Mouse (Mus musculus): ENCODE data around the gene Fabp1.

The Fabp1 gene

GRCm38 (mm10) chr6:71211917-71212316, 12.3 kb downstream of the Fabp1 start:
- DNase-seq (ENCODE audit: low spot score), result no peak

DNA sequence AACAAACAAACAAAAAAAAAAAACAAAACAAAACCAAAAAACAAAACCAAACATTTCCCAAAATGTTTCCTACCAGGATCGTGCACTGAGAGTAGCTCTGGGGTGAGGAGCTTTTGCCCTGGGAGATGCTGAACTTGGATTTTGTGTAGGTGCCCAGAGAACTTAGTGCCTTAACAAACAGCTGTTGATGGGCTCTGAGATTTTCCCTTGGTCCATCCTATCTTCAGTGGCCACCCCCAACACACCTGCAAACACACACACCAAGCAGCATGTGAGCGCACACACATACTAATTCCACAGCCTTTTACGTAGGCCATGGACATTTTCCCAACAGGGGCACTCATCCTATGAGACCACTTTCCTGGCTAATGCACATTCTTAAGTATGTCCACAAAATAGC, 12.8 kb downstream of the Fabp1 start:
- DNase-seq (ENCODE audit: low spot score), result no peak

DNA sequence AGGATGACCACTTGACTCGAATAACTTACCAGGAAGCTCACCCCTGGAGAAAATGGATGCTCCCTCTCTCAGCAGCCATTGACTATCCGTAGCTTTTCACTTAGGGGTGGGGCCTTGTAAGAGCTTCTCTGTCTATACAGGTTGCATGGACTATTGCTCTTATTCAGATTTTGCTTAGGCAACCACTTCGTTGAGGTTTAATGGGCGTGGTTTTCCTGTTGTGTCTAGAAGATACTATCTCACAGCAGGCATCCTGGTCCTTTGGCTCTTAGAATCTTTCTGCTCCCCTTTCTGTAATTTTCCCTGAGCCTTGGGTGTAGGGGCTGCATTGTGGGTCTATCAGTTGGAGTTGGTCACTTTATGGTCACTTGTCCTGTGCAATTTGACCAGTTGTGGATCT, 21.9 kb downstream of the Fabp1 start:
- no peak for DNase-seq (ENCODE audit: low spot score)

DNA sequence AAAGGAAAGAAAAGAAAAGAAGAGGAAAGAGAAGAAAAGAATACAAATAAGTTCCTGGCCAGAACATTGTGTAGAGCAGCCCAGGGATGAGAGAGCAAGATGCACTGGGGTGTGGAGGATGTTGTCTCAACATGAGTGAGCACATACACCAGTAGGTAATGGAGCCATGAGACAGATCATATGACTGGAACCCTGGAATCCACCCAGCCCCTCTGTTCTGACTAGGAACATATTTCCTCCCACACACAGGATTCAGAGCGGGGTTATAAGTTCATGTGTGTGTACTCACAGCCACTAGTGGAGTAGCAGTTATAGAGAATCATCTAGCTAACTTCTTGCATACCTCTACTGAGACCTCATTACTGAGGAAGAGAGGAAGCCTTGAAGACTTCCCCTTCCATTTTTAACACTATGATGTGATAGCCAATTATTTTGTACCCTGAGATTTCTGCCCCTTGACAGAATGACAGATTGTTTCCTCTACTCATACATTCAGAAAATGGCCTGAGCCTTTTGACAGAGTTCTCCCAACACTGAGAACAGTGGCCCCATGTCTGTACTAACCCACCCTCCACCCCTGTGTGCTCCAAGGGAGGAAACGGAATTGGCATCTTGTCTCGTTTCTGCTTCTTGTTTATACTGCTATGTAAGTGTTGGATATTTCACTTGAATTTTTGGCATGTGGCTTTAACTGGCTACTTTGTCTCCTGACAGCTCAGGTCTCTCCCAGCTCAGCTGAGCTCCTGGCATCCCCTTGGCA, 24.7 kb downstream of the Fabp1 start:
- DNase-seq (ENCODE audit: low spot score), result no peak

- DNase-seq (ENCODE audit: low spot score), result no peak
Measured at GRCm38 (mm10) chr6:71226544-71226943, 26.9 kb downstream of the Fabp1 start.

DNA sequence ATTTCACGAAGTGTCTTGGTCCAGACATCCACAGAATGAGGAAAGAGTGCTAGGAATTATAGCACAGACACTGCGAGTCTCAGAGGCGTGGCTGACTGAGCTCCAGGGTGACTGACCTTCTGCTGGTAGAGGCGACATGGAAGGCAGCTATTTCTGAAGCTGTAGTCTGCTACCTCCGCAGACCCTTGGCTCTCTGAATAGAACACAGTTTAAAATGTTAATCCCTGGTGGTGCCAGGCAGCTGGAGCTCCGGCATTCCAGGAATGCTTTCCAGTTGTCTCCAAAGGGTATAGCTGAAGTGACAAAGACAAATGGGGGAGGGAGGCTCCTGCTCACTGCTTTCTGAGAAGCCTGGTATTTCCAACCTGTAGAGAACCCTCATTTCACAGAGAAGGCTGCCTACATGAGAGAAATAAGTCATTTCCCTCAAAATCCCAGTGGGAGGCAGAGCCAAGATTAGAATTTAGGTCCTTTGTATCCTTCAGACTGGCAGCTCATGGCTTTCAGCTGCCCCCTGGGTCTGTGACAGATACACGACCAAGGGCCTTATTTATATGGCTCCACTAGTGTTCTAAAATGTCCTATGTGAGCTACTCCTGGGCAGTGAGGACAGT, 27.6 kb downstream of the Fabp1 start:
- DNase-seq (ENCODE audit: low spot score), result no peak

DNA sequence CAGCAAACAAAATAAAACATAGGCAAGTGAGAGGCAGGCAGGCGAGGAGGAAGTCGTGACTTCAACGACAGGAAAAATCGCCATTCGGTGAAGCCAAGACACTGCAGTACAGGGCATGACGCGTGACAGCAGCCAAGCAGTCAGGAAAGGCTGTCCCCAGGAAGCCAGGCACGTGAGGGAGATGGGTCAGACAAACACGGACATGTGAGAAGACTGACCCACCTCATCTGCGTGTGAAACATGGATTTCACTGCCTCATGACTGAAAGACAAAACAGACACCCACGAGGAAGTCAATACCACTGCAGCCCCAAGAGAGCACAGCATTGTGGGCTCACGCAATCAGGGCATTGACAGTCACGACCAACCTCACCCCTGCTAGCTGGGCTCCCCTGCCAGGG, 35.5 kb downstream of the Fabp1 start:
- no peak for DNase-seq (ENCODE audit: low spot score)

GRCm38 (mm10) chr6:71235944-71236343, 36.3 kb downstream of the Fabp1 start:
- DNase-seq (ENCODE audit: low spot score), result no peak

- no peak for DNase-seq (ENCODE audit: low spot score)
Measured at GRCm38 (mm10) chr6:71236506-71236905, 36.9 kb downstream of the Fabp1 start.

- DNase-seq (ENCODE audit: low spot score), result no peak
Measured at GRCm38 (mm10) chr6:71237031-71237431, 37.4 kb downstream of the Fabp1 start.

DNA sequence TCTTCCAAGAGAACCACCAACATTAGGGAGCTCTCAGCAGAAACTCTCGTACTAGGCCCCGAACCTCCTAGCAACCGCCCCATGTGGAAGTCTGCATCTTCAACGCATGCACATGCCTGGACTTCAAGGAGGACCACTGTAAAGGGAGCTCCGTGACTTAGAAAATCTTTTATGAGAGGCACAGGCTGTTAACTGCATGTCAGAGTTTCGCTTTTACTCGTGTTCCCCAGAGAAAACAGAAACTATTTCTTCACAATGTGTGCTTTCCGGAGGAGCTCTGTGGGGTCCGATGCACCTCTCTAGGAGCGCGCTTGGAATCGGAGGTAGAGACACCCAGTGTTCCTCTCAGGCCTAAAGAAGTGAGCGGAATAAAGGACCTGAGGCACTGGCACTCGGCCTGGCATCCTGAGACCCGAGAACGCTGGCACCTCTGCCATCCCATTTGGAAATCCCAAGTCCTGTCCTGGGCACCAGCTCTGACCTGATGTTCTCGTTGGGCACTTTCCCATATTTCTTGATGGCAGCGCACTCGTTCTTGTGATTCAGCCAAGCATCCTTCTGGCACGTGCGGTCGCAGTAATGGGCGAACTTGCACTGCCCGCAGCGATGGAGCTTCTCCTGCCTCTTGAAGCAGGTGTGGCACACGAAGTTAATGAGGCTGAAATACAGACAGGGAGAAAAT, 39.6 kb downstream of the Fabp1 start:
- no peak for DNase-seq (ENCODE audit: low spot score)

GRCm38 (mm10) chr6:71240831-71241230, 41.2 kb downstream of the Fabp1 start:
- no peak for DNase-seq (ENCODE audit: low spot score)

DNA sequence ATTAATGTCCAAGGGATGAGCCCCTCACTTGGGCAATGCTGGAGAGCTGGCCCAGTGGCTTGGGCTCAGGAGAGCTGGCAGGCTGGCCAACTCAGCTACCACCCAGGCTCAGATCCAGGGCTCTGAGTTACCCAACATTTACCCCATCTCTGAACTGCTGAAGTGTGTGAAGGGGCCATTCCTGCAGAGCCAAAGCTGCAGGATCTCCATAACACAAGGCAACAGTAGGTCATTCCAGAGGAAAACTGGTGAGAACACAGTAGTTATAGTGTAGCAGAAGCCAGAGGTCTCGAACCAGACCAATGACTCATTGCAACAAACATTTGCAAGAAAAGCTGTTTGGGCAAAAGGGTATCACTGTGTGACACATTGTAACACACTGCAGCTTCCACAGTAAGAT, 43.2 kb downstream of the Fabp1 start:
- DNase-seq (ENCODE audit: low spot score), result no peak

- no peak for DNase-seq (ENCODE audit: low spot score)
Measured at GRCm38 (mm10) chr6:71243258-71243657, 43.6 kb downstream of the Fabp1 start.

DNA sequence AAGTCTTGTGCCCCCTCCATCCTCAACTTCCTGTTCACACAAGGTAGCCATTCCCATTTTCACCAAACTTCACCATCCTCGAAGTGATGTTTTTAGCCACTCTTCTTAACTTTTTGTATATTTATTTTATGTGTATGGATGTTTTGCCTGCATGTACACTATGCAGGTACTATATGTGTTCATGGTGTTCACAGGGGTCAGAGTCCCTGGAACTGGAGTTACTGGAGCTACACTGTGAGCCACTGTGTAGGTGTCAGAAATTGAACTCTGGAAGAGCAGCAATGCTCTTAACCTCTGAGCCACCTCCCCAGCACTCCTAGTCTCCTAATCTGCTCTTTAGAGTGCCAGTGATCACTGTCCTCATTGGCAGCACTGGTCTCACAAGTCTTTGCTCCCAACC, 48.8 kb downstream of the Fabp1 start:
- DNase-seq (ENCODE audit: low spot score), result no peak

DNA sequence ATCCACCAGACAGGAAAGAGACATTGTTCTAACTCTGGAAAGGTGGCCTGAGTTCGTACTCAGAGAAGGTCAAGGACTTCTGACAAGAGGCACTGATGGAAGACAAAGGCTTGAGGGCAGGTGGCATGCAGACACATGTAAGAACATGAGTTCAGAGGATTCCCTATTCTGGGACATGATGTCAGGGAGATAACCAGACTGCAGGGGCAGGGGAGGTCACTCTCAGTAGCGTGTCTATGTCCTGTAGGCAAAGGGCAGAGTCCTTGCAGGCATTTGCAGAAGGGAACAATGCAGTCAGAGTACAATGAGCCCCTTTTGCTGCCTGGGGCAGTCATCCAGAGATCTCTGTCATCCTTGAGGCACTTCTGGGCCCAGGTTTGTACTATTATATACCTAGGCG, 50.0 kb downstream of the Fabp1 start:
- DNase-seq (ENCODE audit: low spot score), result no peak

- no peak for DNase-seq (ENCODE audit: low spot score)
Measured at GRCm38 (mm10) chr6:71250951-71251350, 51.3 kb downstream of the Fabp1 start.

DNA sequence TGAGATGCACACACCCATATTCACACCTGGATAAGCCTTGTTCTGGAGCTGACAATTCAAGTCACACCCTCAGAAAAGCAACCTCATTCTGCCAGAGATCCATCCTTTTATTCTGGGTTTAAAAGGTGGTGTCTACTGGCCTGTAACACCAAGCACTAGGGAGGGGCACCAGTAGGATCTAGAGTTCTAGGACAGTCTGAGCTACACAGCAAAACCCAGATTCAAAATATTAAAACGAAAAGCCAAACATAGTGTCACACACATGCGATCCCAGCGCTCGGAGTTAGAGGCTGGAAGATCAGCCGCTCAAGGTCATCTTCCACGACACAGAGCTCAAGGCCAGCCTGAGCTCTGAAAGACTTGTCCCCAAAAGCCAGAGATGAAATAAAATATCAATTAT, 54.8 kb downstream of the Fabp1 start:
- no peak for DNase-seq (ENCODE audit: low spot score)
